Mouse (Mus musculus): Measurements from ENCODE around the gene BC017158. TPM values are rescaled to one million over a fixed set of nuclear protein-coding genes. Genes with fewer than 3 reads are reported as not detected.

Gene BC017158
- polyA plus RNA-seq, 1 experiment from 2014 or later: 33.6 TPM

DNA sequence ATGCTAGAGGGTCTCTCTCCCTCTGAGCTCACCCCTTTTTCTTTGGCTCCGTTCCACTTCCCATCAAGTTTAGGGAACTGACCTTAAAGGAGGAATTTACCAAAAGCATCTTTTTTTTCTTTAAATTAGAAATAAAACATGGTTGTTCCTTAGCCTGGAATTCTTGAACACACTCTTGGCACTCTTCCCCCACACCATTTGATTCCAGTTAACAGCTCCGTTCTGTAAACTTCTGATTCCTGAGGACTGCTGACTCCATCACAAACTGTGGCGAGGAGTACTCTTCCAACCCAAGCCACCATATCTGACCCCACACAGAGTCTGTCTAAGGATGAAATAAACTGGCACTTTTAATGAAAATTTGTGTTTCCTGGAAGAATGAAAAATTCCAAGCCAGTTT is 3.0 kb upstream of the BC017158 start:
- Histone ChIP-seq H3K9ac (ENCODE audit: low read length) (no peak overlapping the region), H3K4me2 (ENCODE audit: low read depth, low read length) (no peak overlapping the region), H3K4me1 (ENCODE audit: control insufficient read depth, insufficient read depth, low read length) (peaks cover 24% of the 10 kb centered on the region), H3K4me3 (replicated peaks; ENCODE audit: low read length) (no peak overlapping the region), H3K9me3 (replicated peaks; ENCODE audit: control insufficient read depth, low read length) (no peaks in the 10 kb centered on the region), H3K36me3 (ENCODE audit: control insufficient read depth, insufficient read depth, low read length) (no peaks in the 10 kb centered on the region), H3K27me3 (ENCODE audit: control insufficient read depth, insufficient read depth, low read length) (no peaks in the 10 kb centered on the region), H3K27ac (ENCODE audit: low read length) (no peak overlapping the region)
- WGBS: 57% methylated on average over 3 of the region's 3 CpGs
- ATAC-seq (ENCODE audit: insufficient read depth, low FRiP score): no peak

DNA sequence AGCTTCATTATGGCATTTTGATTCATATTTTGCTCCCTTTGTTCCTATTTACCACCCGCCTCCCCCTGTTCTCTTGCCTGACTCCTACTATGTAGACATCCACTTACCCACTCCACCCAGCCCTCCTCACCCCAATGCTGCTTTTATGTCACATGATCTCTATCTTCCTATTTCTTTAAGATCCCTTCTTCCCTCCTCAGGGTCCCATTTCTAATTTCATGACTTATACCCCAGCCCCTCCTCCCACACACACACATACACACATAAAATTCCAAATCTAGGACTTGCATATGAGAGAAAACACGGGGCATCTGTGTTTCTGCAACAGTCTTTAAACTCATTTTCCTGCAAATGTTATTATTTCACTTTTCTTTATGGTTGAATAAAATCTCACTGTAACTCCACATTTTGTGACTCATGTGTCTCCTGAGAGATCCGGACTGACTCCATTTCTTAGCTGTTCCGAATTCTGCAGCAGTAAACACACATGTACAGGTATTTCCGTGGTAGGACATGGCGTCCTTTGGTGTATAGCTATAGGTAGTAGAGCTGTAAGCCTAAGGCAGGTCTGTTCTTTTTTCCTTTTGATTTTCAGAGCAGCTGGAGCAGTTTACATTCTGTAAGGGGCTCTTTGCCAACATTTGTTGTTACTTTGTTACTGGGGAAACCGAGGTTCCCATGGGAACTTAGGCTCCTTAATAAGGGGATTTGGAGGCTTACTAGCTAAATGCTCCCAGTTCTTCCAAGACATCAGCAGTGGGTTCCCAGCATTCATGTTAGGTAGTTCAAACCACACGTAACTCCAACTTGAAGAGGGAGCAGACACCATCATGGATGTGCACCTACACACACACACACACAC is 742 bp upstream of the BC017158 start:
- peaks cover 20% of the 10 kb centered on the region for H3K4me1 ChIP-seq (ENCODE audit: control insufficient read depth, insufficient read depth, low read length)
- peak overlapping the region; percentile 94 for H3K9ac ChIP-seq (ENCODE audit: low read length)
- 67% methylated on average over 8 of the region's 8 CpGs for WGBS
- peak overlapping the region; percentile 92 for H3K27ac ChIP-seq (ENCODE audit: low read length)
- peak overlapping the region; percentile 95 for H3K4me2 ChIP-seq (ENCODE audit: low read depth, low read length)
- ATAC-seq (ENCODE audit: insufficient read depth, low FRiP score): peak; percentile 19; the same call in 1 of the 2 replicates
- H3K4me3 ChIP-seq (replicated peaks; ENCODE audit: low read length): peak overlapping the region; percentile 89
- no peaks in the 10 kb centered on the region for H3K27me3 ChIP-seq (ENCODE audit: control insufficient read depth, insufficient read depth, low read length)
- H3K36me3 ChIP-seq (ENCODE audit: control insufficient read depth, insufficient read depth, low read length): no peaks in the 10 kb centered on the region
- no peaks in the 10 kb centered on the region for H3K9me3 ChIP-seq (replicated peaks; ENCODE audit: control insufficient read depth, low read length)

DNA sequence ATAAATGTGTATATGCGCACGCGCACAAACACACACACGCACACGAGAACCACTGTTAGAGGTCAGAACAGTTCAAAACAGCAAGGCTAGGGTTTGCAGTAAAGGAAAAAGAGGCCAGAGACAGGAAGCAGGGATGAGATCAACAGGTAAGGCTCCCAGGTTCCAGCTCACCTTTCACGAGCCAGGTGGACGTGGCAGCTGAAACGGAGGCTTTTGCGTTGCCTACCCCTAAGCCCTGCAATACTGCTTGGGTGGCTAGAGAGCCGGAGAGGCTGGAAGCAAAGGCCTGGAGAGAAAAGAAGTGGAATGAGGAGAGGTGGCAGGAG is 716 bp downstream of the BC017158 start:
- Histone ChIP-seq H3K36me3 (ENCODE audit: control insufficient read depth, insufficient read depth, low read length) (no peaks in the 10 kb centered on the region), H3K27ac (ENCODE audit: low read length) (peak overlapping the region; percentile 92), H3K4me2 (ENCODE audit: low read depth, low read length) (peak overlapping the region; percentile 95), H3K9ac (ENCODE audit: low read length) (peak overlapping the region; percentile 94), H3K9me3 (replicated peaks; ENCODE audit: control insufficient read depth, low read length) (no peaks in the 10 kb centered on the region), H3K4me3 (replicated peaks; ENCODE audit: low read length) (peak overlapping the region; percentile 89), H3K27me3 (ENCODE audit: control insufficient read depth, insufficient read depth, low read length) (no peaks in the 10 kb centered on the region), H3K4me1 (ENCODE audit: control insufficient read depth, insufficient read depth, low read length) (peaks cover 20% of the 10 kb centered on the region)
- ATAC-seq (ENCODE audit: insufficient read depth, low FRiP score): no peak
- WGBS: 30% methylated on average over 10 of the region's 10 CpGs

DNA sequence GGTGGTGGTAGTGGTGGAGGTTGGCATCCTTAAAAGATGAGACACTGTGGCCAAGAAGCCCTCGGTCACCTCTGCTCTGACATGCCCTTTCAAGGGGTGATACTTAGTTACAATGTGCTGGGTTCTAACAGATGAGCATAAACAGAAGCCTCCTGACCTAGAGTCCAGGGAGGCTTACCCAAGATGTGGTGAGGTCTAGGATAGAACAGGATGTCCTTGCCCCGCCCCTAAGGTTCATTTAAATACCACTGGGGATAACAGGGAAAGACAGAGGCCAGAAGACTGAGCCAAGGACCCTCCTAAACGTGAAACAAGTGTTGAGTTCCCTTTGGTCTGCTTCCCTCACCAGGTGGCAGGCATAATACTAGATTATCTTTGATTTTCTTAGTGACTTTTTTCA is 1.5 kb downstream of the BC017158 start:
- Histone ChIP-seq H3K4me1 (ENCODE audit: control insufficient read depth, insufficient read depth, low read length) (peaks cover 20% of the 10 kb centered on the region), H3K27ac (ENCODE audit: low read length) (no peak overlapping the region), H3K4me2 (ENCODE audit: low read depth, low read length) (peak overlapping the region; percentile 95), H3K9me3 (replicated peaks; ENCODE audit: control insufficient read depth, low read length) (no peaks in the 10 kb centered on the region), H3K27me3 (ENCODE audit: control insufficient read depth, insufficient read depth, low read length) (no peaks in the 10 kb centered on the region), H3K9ac (ENCODE audit: low read length) (peak overlapping the region; percentile 94; the same call in 1 of the 2 replicates), H3K36me3 (ENCODE audit: control insufficient read depth, insufficient read depth, low read length) (no peaks in the 10 kb centered on the region), H3K4me3 (replicated peaks; ENCODE audit: low read length) (peak overlapping the region; percentile 89; the same call in 1 of the 2 replicates)
- 62% methylated on average over 3 of the region's 3 CpGs for WGBS
- no peak for ATAC-seq (ENCODE audit: insufficient read depth, low FRiP score)

DNA sequence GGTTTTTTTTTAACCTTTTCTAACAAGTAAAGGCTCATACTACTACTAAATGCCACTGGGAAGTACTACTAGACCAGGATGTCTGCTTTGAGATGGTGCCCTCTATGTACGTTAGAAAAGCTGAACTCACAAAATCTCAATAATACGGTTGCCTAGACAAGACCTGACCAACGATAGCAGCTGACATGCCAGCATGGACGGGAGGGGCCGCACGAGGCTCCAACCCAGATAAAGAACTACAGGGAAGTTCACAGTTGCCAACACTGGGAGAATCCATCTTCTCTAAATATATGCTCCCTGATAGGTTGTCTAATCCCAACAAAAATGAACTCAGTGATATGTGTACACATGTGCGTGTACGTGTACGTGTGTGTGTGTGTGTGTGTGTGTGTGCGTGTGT is 3.2 kb downstream of the BC017158 start:
- Histone ChIP-seq H3K4me3 (replicated peaks; ENCODE audit: low read length) (no peak overlapping the region), H3K9me3 (replicated peaks; ENCODE audit: control insufficient read depth, low read length) (no peaks in the 10 kb centered on the region), H3K36me3 (ENCODE audit: control insufficient read depth, insufficient read depth, low read length) (peaks cover 3% of the 10 kb centered on the region; the same call in 1 of the 2 replicates), H3K27ac (ENCODE audit: low read length) (no peak overlapping the region), H3K4me2 (ENCODE audit: low read depth, low read length) (no peak overlapping the region), H3K27me3 (ENCODE audit: control insufficient read depth, insufficient read depth, low read length) (no peaks in the 10 kb centered on the region), H3K4me1 (ENCODE audit: control insufficient read depth, insufficient read depth, low read length) (peaks cover 17% of the 10 kb centered on the region), H3K9ac (ENCODE audit: low read length) (no peak overlapping the region)
- WGBS: 88% methylated on average over 10 of the region's 10 CpGs
- no peak for ATAC-seq (ENCODE audit: insufficient read depth, low FRiP score)

- Histone ChIP-seq H3K4me2 (ENCODE audit: low read depth, low read length) (peak overlapping the region; percentile 17; the same call in 1 of the 2 replicates), H3K9ac (ENCODE audit: low read length) (no peak overlapping the region), H3K27ac (ENCODE audit: low read length) (peak overlapping the region; percentile 30; the same call in 1 of the 2 replicates), H3K4me3 (replicated peaks; ENCODE audit: low read length) (no peak overlapping the region), H3K36me3 (ENCODE audit: control insufficient read depth, insufficient read depth, low read length) (peaks cover 6% of the 10 kb centered on the region; the same call in 1 of the 2 replicates), H3K4me1 (ENCODE audit: control insufficient read depth, insufficient read depth, low read length) (peaks cover 5% of the 10 kb centered on the region; the same call in 1 of the 2 replicates), H3K9me3 (replicated peaks; ENCODE audit: control insufficient read depth, low read length) (no peaks in the 10 kb centered on the region), H3K27me3 (ENCODE audit: control insufficient read depth, insufficient read depth, low read length) (no peaks in the 10 kb centered on the region)
- WGBS: 22% methylated on average over 9 of the region's 9 CpGs
- ATAC-seq (ENCODE audit: insufficient read depth, low FRiP score): peak; percentile 89
These were observed 8.9 kb downstream of the BC017158 start for GRCm38 (mm10) chr7:128288923-128289544.

- Histone ChIP-seq H3K27ac (ENCODE audit: low read length) (no peak overlapping the region), H3K9ac (ENCODE audit: low read length) (no peak overlapping the region), H3K9me3 (replicated peaks; ENCODE audit: control insufficient read depth, low read length) (no peaks in the 10 kb centered on the region), H3K27me3 (ENCODE audit: control insufficient read depth, insufficient read depth, low read length) (no peaks in the 10 kb centered on the region), H3K36me3 (ENCODE audit: control insufficient read depth, insufficient read depth, low read length) (0 out of 2 replicates have a peak, but pooled peaks cover 4% of the 10 kb centered on the region), H3K4me2 (ENCODE audit: low read depth, low read length) (no peak overlapping the region), H3K4me1 (ENCODE audit: control insufficient read depth, insufficient read depth, low read length) (peaks cover 8% of the 10 kb centered on the region; the same call in 1 of the 2 replicates), H3K4me3 (replicated peaks; ENCODE audit: low read length) (no peak overlapping the region)
- 82% methylated on average over 8 of the region's 8 CpGs for WGBS
- no peak for ATAC-seq (ENCODE audit: insufficient read depth, low FRiP score)
These were observed 12.9 kb downstream of the BC017158 start for GRCm38 (mm10) chr7:128285060-128285459.

DNA sequence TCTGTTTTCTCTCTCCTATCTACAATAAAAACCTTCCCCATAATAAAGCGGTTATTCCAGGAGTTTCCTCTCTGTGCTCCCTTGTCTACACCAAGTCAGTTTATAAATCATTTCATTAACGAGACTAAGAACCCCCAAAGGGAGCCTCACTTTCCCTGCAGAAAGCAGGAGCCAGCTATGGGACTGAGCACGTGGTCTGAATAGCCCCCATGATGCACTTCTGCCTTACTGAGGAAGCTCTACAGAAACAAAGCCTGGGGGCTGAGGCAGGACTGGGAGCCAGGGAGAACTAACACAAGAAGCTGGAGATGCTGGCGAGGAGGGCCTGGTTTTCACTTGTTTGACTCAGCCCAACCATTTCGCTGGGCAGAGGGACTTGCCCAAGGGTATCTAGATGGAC is 13.9 kb downstream of the BC017158 start:
- Histone ChIP-seq H3K4me3 (replicated peaks; ENCODE audit: low read length) (no peak overlapping the region), H3K9me3 (replicated peaks; ENCODE audit: control insufficient read depth, low read length) (no peaks in the 10 kb centered on the region), H3K4me1 (ENCODE audit: control insufficient read depth, insufficient read depth, low read length) (peaks cover 7% of the 10 kb centered on the region; the same call in 1 of the 2 replicates), H3K36me3 (ENCODE audit: control insufficient read depth, insufficient read depth, low read length) (0 out of 2 replicates have a peak, but pooled peaks cover 6% of the 10 kb centered on the region), H3K9ac (ENCODE audit: low read length) (no peak overlapping the region), H3K27me3 (ENCODE audit: control insufficient read depth, insufficient read depth, low read length) (no peaks in the 10 kb centered on the region), H3K27ac (ENCODE audit: low read length) (peak overlapping the region; percentile 4; the same call in 1 of the 2 replicates), H3K4me2 (ENCODE audit: low read depth, low read length) (no peak overlapping the region)
- ATAC-seq (ENCODE audit: insufficient read depth, low FRiP score): no peak
- WGBS: 48% methylated on average over 5 of the region's 5 CpGs

All from stomach, embryonic 16.5 days (tissue).